17 mouse cellular contexts compared by ENCODE assay signal in genomic region chrX:163929550-163929949, GRCm38 (mm10).
"Had no signal": no experiment of that assay in that cellular context is flagged by ENCODE, and none has a peak within 500 bp of the region (broad histone marks: within the 10 kb centered on the region; RNA-seq: fewer than 3 reads in every experiment).

No protein-coding gene starts in this region.

- ATAC-seq: intestine, embryonic 15.5 days; midbrain, embryonic 15.5 days had no signal

- H3K27ac ChIP-seq: intestine, embryonic 15.5 days; left cerebral cortex, adult 2 months; liver, embryonic 13.5 days; midbrain, embryonic 12.5 days; midbrain, embryonic 15.5 days; neural tube, embryonic 13.5 days; stomach, postnatal 0 days had no signal

- H3K4me2 ChIP-seq: intestine, embryonic 15.5 days; liver, embryonic 13.5 days; midbrain, embryonic 12.5 days; midbrain, embryonic 15.5 days; neural tube, embryonic 13.5 days had no signal

- DNase-seq: kidney, adult 11 months; kidney, adult 8-10 months; kidney, postnatal 14 days; kidney, postnatal 4 days; layer of hippocampus, postnatal 36 days; liver, embryonic 13.5 days; lung, adult 2 months; lung, postnatal 14 days; thymus, adult 2 months; thymus, postnatal 25 days had no signal

- H3K36me3 ChIP-seq: intestine, embryonic 15.5 days; liver, embryonic 13.5 days; midbrain, embryonic 12.5 days; midbrain, embryonic 15.5 days; neural tube, embryonic 13.5 days had no signal

- H3K4me1 ChIP-seq: intestine, embryonic 15.5 days; liver, embryonic 13.5 days; midbrain, embryonic 12.5 days; midbrain, embryonic 15.5 days; neural tube, embryonic 13.5 days had no signal

- H3K27me3 ChIP-seq: intestine, embryonic 15.5 days; liver, embryonic 13.5 days; midbrain, embryonic 15.5 days had no signal

- H3K9me3 ChIP-seq: intestine, embryonic 15.5 days; liver, embryonic 13.5 days; midbrain, embryonic 12.5 days; midbrain, embryonic 15.5 days; neural tube, embryonic 13.5 days had no signal

- H3K9ac ChIP-seq: intestine, embryonic 15.5 days; liver, embryonic 13.5 days; midbrain, embryonic 12.5 days; midbrain, embryonic 15.5 days; neural tube, embryonic 13.5 days had no signal

- H3K4me3 ChIP-seq: intestine, embryonic 15.5 days; left cerebral cortex, adult 2 months; liver, embryonic 13.5 days; midbrain, embryonic 12.5 days; midbrain, embryonic 15.5 days; myocyte; neural tube, embryonic 13.5 days had no signal
